Mouse (Mus musculus): ENCODE measurements around the gene Calcrl.
"Not testable (repeated sequence)": the region's sequence is repeated elsewhere in the genome, so short reads cannot be mapped to it uniquely, and the experiment has no call there.

Calcrl gene

GRCm38 (mm10) chr2:84389075-84389474 is 36.1 kb downstream of the Calcrl start:
- DNase-seq (ENCODE audit: low spot score in 2 of 2), result no peak

GRCm38 (mm10) chr2:84388537-84388936 is 36.7 kb downstream of the Calcrl start:
- DNase-seq (ENCODE audit: low spot score in 2 of 2), result not testable (repeated sequence)

GRCm38 (mm10) chr2:84388023-84388416 is 37.2 kb downstream of the Calcrl start:
- no peak for DNase-seq (ENCODE audit: low spot score in 2 of 2)

- DNase-seq (ENCODE audit: low spot score in 2 of 2), result no peak
These were observed 37.7 kb downstream of the Calcrl start for GRCm38 (mm10) chr2:84387394-84388022.

GRCm38 (mm10) chr2:84386563-84387393 is 38.4 kb downstream of the Calcrl start:
- no peak for DNase-seq (ENCODE audit: low spot score in 2 of 2)

GRCm38 (mm10) chr2:84384911-84385693 is 40.1 kb downstream of the Calcrl start:
- DNase-seq (ENCODE audit: low spot score in 2 of 2), result no peak

- no peak for DNase-seq (ENCODE audit: low spot score in 2 of 2)
These were observed 41.4 kb downstream of the Calcrl start for GRCm38 (mm10) chr2:84383828-84384227.

GRCm38 (mm10) chr2:84382556-84382955 is 42.7 kb downstream of the Calcrl start:
- no peak for DNase-seq (ENCODE audit: low spot score in 2 of 2)

GRCm38 (mm10) chr2:84381997-84382396 is 43.2 kb downstream of the Calcrl start:
- no peak for DNase-seq (ENCODE audit: low spot score in 2 of 2)

GRCm38 (mm10) chr2:84380816-84381215 is 44.4 kb downstream of the Calcrl start:
- peak; percentile 37 to 44 for DNase-seq (ENCODE audit: low spot score in 2 of 2)

GRCm38 (mm10) chr2:84378678-84379077 is 46.5 kb downstream of the Calcrl start:
- no peak for DNase-seq (ENCODE audit: low spot score in 2 of 2)

GRCm38 (mm10) chr2:84369256-84369655 is 56.0 kb downstream of the Calcrl start:
- no peak for DNase-seq (ENCODE audit: low spot score in 2 of 2)

GRCm38 (mm10) chr2:84366742-84367141 is 58.5 kb downstream of the Calcrl start:
- DNase-seq (ENCODE audit: low spot score in 2 of 2), result no peak

GRCm38 (mm10) chr2:84365266-84365665 is 59.9 kb downstream of the Calcrl start:
- no peak for DNase-seq (ENCODE audit: low spot score in 2 of 2)

- DNase-seq (ENCODE audit: low spot score in 2 of 2), result no peak
These were observed 62.2 kb downstream of the Calcrl start for GRCm38 (mm10) chr2:84362779-84363719.

- DNase-seq (ENCODE audit: low spot score in 2 of 2), result no peak
These were observed 66.4 kb downstream of the Calcrl start for GRCm38 (mm10) chr2:84358690-84359343.

GRCm38 (mm10) chr2:84355281-84355680 is 69.9 kb downstream of the Calcrl start:
- DNase-seq (ENCODE audit: low spot score in 2 of 2), result no peak

GRCm38 (mm10) chr2:84347376-84347775 is 77.8 kb downstream of the Calcrl start:
- DNase-seq (ENCODE audit: low spot score in 2 of 2), result no peak

- DNase-seq (ENCODE audit: low spot score in 2 of 2), result no peak
These were observed 81.5 kb downstream of the Calcrl start for GRCm38 (mm10) chr2:84343756-84344155.

- no peak for DNase-seq (ENCODE audit: low spot score in 2 of 2)
These were observed 87.3 kb downstream of the Calcrl start for GRCm38 (mm10) chr2:84337774-84338450.

All from right cerebral cortex, postnatal 10 days (tissue).